Mouse (Mus musculus): ENCODE measurements around the gene Slc41a2. TPM values are rescaled to one million over a fixed set of nuclear protein-coding genes. Genes with fewer than 3 reads are reported as not detected.

Slc41a2 gene
- polyA plus RNA-seq, 1 experiment: 11.7 TPM

- no peak for DNase-seq
- Histone ChIP-seq H3K27ac (ENCODE audit: insufficient read depth, low read length) (no peak overlapping the region), H3K4me3 (replicated peaks; ENCODE audit: insufficient read depth, low read depth, low read length) (no peak overlapping the region), H3K4me1 (ENCODE audit: control insufficient read depth, insufficient read depth, low read length) (peaks cover 11% of the 10 kb centered on the region), H3K27me3 (ENCODE audit: control insufficient read depth, insufficient read depth, low read length) (no peaks in the 10 kb centered on the region)
- TF ChIP-seq POLR2A (IDR thresholded peaks at IDR 0.05; ENCODE audit: borderline replicate concordance, insufficient read depth, low read length): no peak
- TF ChIP-seq CTCF (IDR thresholded peaks at IDR 0.05; ENCODE audit: borderline replicate concordance, insufficient read depth, low read depth, low read length): no peak
- WGBS: 48% methylated on average over 7 of the region's 7 CpGs
Measured at GRCm38 (mm10) chr10:83322551-83323100, 15.1 kb downstream of the Slc41a2 start.

DNA sequence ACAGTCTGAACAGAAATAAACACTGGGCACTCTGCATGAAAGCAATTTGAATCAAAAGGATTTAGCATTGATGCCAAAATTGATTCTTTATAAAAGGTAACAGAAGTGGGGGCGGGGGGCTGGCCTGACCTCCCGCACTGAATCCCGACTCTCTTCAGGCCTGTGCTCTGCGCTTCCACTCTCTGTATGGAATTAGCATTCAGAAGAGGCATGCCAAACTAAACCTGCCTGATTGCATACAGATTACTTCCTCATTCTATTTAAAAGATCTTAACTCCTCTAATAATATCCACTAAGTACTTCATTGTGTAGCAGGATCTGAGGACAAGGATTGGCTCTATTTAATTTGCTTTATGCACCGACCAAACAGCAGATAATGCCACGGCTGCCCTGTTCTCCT lies 16.2 kb downstream of the Slc41a2 start:
- H3K27ac ChIP-seq (ENCODE audit: insufficient read depth, low read length): no peak overlapping the region
- H3K27me3 ChIP-seq (ENCODE audit: control insufficient read depth, insufficient read depth, low read length): no peaks in the 10 kb centered on the region
- peaks cover 11% of the 10 kb centered on the region for H3K4me1 ChIP-seq (ENCODE audit: control insufficient read depth, insufficient read depth, low read length)
- TF ChIP-seq CTCF (IDR thresholded peaks at IDR 0.05; ENCODE audit: borderline replicate concordance, insufficient read depth, low read depth, low read length): no peak
- TF ChIP-seq POLR2A (IDR thresholded peaks at IDR 0.05; ENCODE audit: borderline replicate concordance, insufficient read depth, low read length): no peak
- no peak overlapping the region for H3K4me3 ChIP-seq (replicated peaks; ENCODE audit: insufficient read depth, low read depth, low read length)
- WGBS: 80% methylated on average over 6 of the region's 6 CpGs
- no peak for DNase-seq

GRCm38 (mm10) chr10:83320870-83321269 lies 16.8 kb downstream of the Slc41a2 start:
- Histone ChIP-seq H3K4me3 (replicated peaks; ENCODE audit: insufficient read depth, low read depth, low read length) (no peak overlapping the region), H3K27ac (ENCODE audit: insufficient read depth, low read length) (0 out of 2 replicates have a peak overlapping the region, but pooled peaks have one; percentile 8), H3K4me1 (ENCODE audit: control insufficient read depth, insufficient read depth, low read length) (peaks cover 11% of the 10 kb centered on the region), H3K27me3 (ENCODE audit: control insufficient read depth, insufficient read depth, low read length) (no peaks in the 10 kb centered on the region)
- peak; percentile 71 to 92 for DNase-seq
- TF ChIP-seq POLR2A (IDR thresholded peaks at IDR 0.05; ENCODE audit: borderline replicate concordance, insufficient read depth, low read length) (no peak), CTCF (IDR thresholded peaks at IDR 0.05; ENCODE audit: borderline replicate concordance, insufficient read depth, low read depth, low read length) (no peak)
- 18% methylated on average over 7 of the region's 7 CpGs for WGBS

- no peak overlapping the region for H3K4me3 ChIP-seq (replicated peaks; ENCODE audit: insufficient read depth, low read depth, low read length)
- no peak for DNase-seq
- 84% methylated on average over 6 of the region's 6 CpGs for WGBS
- H3K4me1 ChIP-seq (ENCODE audit: control insufficient read depth, insufficient read depth, low read length): peaks cover 13% of the 10 kb centered on the region
- no peak overlapping the region for H3K27ac ChIP-seq (ENCODE audit: insufficient read depth, low read length)
- H3K27me3 ChIP-seq (ENCODE audit: control insufficient read depth, insufficient read depth, low read length): no peaks in the 10 kb centered on the region
- TF ChIP-seq POLR2A (IDR thresholded peaks at IDR 0.05; ENCODE audit: borderline replicate concordance, insufficient read depth, low read length) (no peak), CTCF (IDR thresholded peaks at IDR 0.05; ENCODE audit: borderline replicate concordance, insufficient read depth, low read depth, low read length) (no peak)
Measured at GRCm38 (mm10) chr10:83320396-83320795, 17.3 kb downstream of the Slc41a2 start.

DNA sequence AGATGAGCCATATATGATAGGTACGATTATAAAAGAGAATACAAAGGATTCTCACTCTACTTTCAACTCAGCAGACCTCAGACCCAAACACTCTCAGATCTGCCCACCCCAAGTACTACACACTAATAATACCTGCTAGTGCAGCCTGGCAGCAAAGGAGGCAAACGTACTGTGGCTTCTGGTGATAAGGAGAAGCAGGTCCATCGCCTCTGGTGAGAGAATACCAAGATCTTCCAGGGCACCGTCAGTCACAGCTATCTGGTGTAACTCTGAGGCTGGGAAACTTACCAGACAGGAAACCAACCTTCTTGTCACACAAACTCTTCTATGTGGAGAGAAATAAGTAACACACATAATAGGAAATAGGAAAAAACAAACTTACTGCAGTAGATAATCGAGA lies 24.6 kb downstream of the Slc41a2 start:
- DNase-seq: no peak
- Histone ChIP-seq H3K4me1 (ENCODE audit: control insufficient read depth, insufficient read depth, low read length) (peaks cover 15% of the 10 kb centered on the region; the same call in 1 of the 2 replicates), H3K27ac (ENCODE audit: insufficient read depth, low read length) (no peak overlapping the region), H3K4me3 (replicated peaks; ENCODE audit: insufficient read depth, low read depth, low read length) (no peak overlapping the region), H3K27me3 (ENCODE audit: control insufficient read depth, insufficient read depth, low read length) (no peaks in the 10 kb centered on the region)
- TF ChIP-seq POLR2A (IDR thresholded peaks at IDR 0.05; ENCODE audit: borderline replicate concordance, insufficient read depth, low read length) (no peak), CTCF (IDR thresholded peaks at IDR 0.05; ENCODE audit: borderline replicate concordance, insufficient read depth, low read depth, low read length) (no peak)
- 83% methylated on average over 5 of the region's 5 CpGs for WGBS

GRCm38 (mm10) chr10:83310356-83310755 lies 27.3 kb downstream of the Slc41a2 start:
- no peak for TF ChIP-seq POLR2A (IDR thresholded peaks at IDR 0.05; ENCODE audit: borderline replicate concordance, insufficient read depth, low read length)
- TF ChIP-seq CTCF (IDR thresholded peaks at IDR 0.05; ENCODE audit: borderline replicate concordance, insufficient read depth, low read depth, low read length): no peak
- DNase-seq: peak in 1 of 2 experiments; percentile 61

DNA sequence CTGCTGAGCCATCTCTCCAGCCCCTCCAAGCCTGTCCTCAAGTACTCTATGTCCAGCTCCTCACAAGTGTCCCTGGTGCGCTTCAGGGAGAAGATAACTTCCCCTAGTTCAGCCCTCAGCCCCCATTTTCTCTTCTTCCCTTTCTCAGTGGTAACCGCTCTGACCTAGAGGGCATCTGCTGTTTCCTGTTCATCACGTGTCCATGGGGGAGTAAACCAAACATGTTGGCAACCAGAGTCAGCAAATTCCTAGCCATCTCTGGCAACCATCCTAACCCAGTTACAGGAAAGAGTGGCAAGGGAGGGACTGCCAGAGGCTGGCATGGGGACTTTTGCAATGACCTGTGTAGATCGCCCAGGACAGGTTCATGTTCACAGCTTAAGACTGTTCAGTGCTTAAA lies 36.0 kb downstream of the Slc41a2 start:
- Histone ChIP-seq H3K27me3 (ENCODE audit: control insufficient read depth, insufficient read depth, low read length) (no peaks in the 10 kb centered on the region), H3K4me3 (replicated peaks; ENCODE audit: insufficient read depth, low read depth, low read length) (no peak overlapping the region), H3K4me1 (ENCODE audit: control insufficient read depth, insufficient read depth, low read length) (no peaks in the 10 kb centered on the region), H3K27ac (ENCODE audit: insufficient read depth, low read length) (no peak overlapping the region)
- WGBS: 62% methylated on average over 4 of the region's 4 CpGs
- no peak for TF ChIP-seq POLR2A (IDR thresholded peaks at IDR 0.05; ENCODE audit: borderline replicate concordance, insufficient read depth, low read length)
- TF ChIP-seq CTCF (IDR thresholded peaks at IDR 0.05; ENCODE audit: borderline replicate concordance, insufficient read depth, low read depth, low read length): no peak
- DNase-seq: no peak

More at GRCm38 (mm10) chr10:83310356-83310755, 27.3 kb downstream of the Slc41a2 start:
- WGBS: 34% methylated on average over 7 of the region's 7 CpGs
- Histone ChIP-seq H3K4me1 (ENCODE audit: control insufficient read depth, insufficient read depth, low read length) (peaks cover 12% of the 10 kb centered on the region; the same call in 1 of the 2 replicates), H3K27ac (ENCODE audit: insufficient read depth, low read length) (no peak overlapping the region), H3K27me3 (ENCODE audit: control insufficient read depth, insufficient read depth, low read length) (no peaks in the 10 kb centered on the region), H3K4me3 (replicated peaks; ENCODE audit: insufficient read depth, low read depth, low read length) (no peak overlapping the region)

GRCm38 (mm10) chr10:83301054-83301453 lies 36.6 kb downstream of the Slc41a2 start:
- WGBS: 60% methylated on average over 3 of the region's 3 CpGs
- TF ChIP-seq CTCF (IDR thresholded peaks at IDR 0.05; ENCODE audit: borderline replicate concordance, insufficient read depth, low read depth, low read length) (no peak), POLR2A (IDR thresholded peaks at IDR 0.05; ENCODE audit: borderline replicate concordance, insufficient read depth, low read length) (no peak)
- no peak overlapping the region for H3K4me3 ChIP-seq (replicated peaks; ENCODE audit: insufficient read depth, low read depth, low read length)
- no peak overlapping the region for H3K27ac ChIP-seq (ENCODE audit: insufficient read depth, low read length)
- H3K27me3 ChIP-seq (ENCODE audit: control insufficient read depth, insufficient read depth, low read length): no peaks in the 10 kb centered on the region
- DNase-seq: no peak
- no peaks in the 10 kb centered on the region for H3K4me1 ChIP-seq (ENCODE audit: control insufficient read depth, insufficient read depth, low read length)

Measured in cerebellum, adult 2 months (tissue).